Mouse (Mus musculus) erythroblast, embryonic 14.5 days (primary cell): ENCODE results near the gene Ap2b1.

Experiments used
- GATA1 ChIP-seq: IDR thresholded peaks from 2 replicates; pipeline ENCODE4 v1.6.1; 2012; ENCODE audit warnings: low read length, inconsistent platforms, mixed read lengths
- TAL1 ChIP-seq: IDR thresholded peaks from 3 replicates; pipeline ENCODE4 v1.6.1; 2012; ENCODE audit warnings: low read length, inconsistent platforms, mixed read lengths

DNA sequence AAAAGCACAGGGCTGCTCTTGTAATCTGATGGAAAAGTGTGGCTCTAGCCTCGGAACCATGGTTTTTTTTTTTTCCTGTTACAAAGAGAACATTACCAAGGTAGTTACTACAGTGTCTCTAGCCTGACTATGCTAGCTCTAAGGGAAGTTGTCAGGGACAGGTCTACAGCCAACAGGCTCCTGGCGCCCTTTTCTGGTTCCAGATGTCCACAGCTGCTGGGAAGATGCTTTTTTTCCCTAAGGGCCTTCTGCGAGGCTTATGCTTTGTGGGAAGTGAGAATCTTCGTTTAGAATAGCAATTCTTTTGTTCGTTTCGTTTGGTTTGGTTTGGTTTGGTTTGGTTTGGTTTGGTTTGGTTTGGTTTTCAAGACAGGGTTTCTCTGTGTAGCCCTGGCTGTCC lies 19.1 kb upstream of the Ap2b1 start:
- TF ChIP-seq GATA1 (no peak), TAL1 (no peak)
